Mouse (Mus musculus) hindbrain, postnatal 0 days (tissue): ENCODE measurements around the gene 1600012H06Rik. TPM values are rescaled to one million over a fixed set of nuclear protein-coding genes. Genes with fewer than 3 reads are reported as not detected.
A peak's percentile ranks its signal among the peaks of the same experiment; 100 is the strongest.
"Not testable (repeated sequence)": the region's sequence is repeated elsewhere in the genome, so short reads cannot be mapped to it uniquely, and the experiment has no call there.

Source experiments
- ATAC-seq: fragments of 200-750 bp; cut with Nextera tagmentation; 2 replicates; pipeline ENCODE4 v1.8.0; 2017; ENCODE audit warnings: mild to moderate bottlenecking, moderate TSS enrichment, moderate library complexity
- DNase-seq: peaks from one replicate; pipeline ENCODE4 v3.0.0-alpha.2; 2015; ENCODE audit warnings: low spot score
- H3K27ac ChIP-seq: fragments of 300-500 bp; sonication (generic); 2 replicates; pipeline ENCODE4 v1.5.1; 2014; ENCODE audit warnings: mild to moderate bottlenecking
- H3K27me3 ChIP-seq: fragments of 300-500 bp; sonication (generic); 2 replicates; pipeline ENCODE4 v1.6.1; 2014; ENCODE audit warnings: low read length, mixed read lengths; ENCODE audit not compliant: insufficient read depth
- H3K36me3 ChIP-seq: fragments of 300-500 bp; sonication (generic); 2 replicates; pipeline ENCODE4 v1.6.1; 2014; ENCODE audit warnings: low read length, mixed read lengths; ENCODE audit not compliant: insufficient read depth
- H3K4me1 ChIP-seq: fragments of 300-500 bp; sonication (generic); 2 replicates; pipeline ENCODE4 v1.6.1; 2014; ENCODE audit warnings: antibody characterized with exemption, low read length, mixed read lengths; ENCODE audit not compliant: insufficient read depth
- H3K4me2 ChIP-seq: fragments of 300-500 bp; sonication (generic); 2 replicates; pipeline ENCODE4 v1.6.1; 2014; ENCODE audit warnings: low read depth, mild to moderate bottlenecking, low read length, moderate library complexity, mixed read lengths
- H3K4me3 ChIP-seq: fragments of 300-500 bp; sonication (generic); 2 replicates; pipeline ENCODE4 v1.5.1; 2014; ENCODE audit warnings: low read length
- H3K9ac ChIP-seq: fragments of 300-500 bp; sonication (generic); replicated peaks from 2 replicates; pipeline ENCODE4 v1.6.1; 2014; ENCODE audit warnings: mild to moderate bottlenecking, low read length, moderate library complexity, mixed read lengths
- H3K9me3 ChIP-seq: fragments of 300-500 bp; sonication (generic); 2 replicates; pipeline ENCODE4 v1.6.1; 2016; ENCODE audit warnings: low read length, mixed read lengths
- WGBS: fragments of 180-500 bp; shearing (Covaris S2); extraction: QIAGEN DNeasy Blood & Tissue Kit; methylation state at CpG from one replicate; pipeline ENCODE4 v1.1.7; 2014; 5-methylcytosine and 5-hydroxymethylcytosine counted together
- polyA plus RNA-seq: library from polyadenylated mRNA; unstranded; fragments of >200 nt; fragmentation: Nextera tagmentation; extraction: Ambion mirVana; gene quantifications from 2 replicates; pipeline ENCODE4 v1.2.1, GENCODE M21; 2015
- total RNA-seq: library from RNA; depleted of rRNA; stranded (reverse); fragments of >200 nt; gene quantifications from 2 replicates; pipeline ENCODE4 v1.2.3, GENCODE M21; 2014

Gene 1600012H06Rik
- total and polyA plus RNA-seq, 2 experiments from 2014 or later = 9.7 to 23.9 TPM

DNA sequence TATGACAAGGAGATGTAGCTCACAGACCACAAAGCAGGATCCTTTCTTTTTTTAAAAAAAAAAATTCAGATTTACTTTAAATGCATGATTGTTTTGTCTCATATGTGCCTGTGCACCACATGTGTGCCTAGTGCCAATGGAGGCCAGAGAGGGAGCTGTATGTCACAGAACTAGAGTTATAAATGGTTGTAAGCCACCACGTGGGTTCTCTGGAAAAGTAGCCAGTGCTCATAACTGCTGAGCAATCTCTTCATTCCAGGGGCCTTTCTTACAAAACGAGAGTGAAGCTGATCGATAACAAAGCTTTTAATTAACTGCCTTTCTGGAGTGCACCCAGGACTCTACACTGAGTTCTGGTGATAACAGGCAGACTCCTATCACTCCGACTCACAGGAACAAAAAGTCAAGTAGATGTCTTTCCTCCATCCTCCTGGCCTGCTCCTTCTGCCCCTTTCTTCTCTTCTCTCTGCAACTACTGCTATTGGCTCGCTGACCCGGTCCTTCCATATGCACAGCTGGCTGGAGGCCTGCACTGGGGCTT, 25.5 kb downstream of the 1600012H06Rik start:
- H3K9ac ChIP-seq, H3K27me3 ChIP-seq, DNase-seq, H3K27ac ChIP-seq, H3K4me3 ChIP-seq, H3K4me2 ChIP-seq, ATAC-seq, H3K36me3 ChIP-seq, H3K9me3 ChIP-seq, H3K4me1 ChIP-seq: not testable (repeated sequence)
- WGBS = no CpG with 5 or more reads among the region's 6 CpGs

DNA sequence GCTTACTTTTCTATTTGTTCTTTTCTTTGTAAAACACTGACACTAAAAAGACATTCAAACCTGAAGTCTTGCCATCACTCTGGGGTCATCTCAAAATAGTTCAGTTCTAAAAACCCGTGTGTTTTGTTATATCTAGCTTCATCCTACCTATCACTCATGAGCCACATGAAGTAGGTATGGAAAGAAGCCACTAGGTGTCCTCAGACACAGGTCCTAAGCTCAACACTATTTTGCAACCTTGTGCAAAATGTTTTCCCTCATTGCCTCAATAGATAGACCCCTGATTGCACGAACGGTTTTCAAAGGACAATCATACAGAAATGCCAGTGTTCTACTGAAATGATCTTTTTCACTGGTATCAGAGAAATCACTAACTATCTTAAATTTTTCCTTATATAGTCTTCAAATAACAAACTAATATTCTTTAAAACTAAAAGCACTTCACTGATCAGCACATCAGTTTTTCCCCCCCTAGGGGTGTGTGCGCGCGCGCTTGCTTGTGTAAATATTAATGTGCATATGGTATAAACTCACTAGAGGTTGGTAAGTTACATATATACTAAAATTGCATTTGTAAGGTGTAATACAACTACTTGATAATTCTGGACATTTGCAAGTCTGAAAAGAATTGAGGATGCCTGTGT, 34.9 kb downstream of the 1600012H06Rik start:
- not testable (repeated sequence) for H3K27ac ChIP-seq, H3K27me3 ChIP-seq, H3K9me3 ChIP-seq, H3K9ac ChIP-seq, H3K4me1 ChIP-seq, H3K4me3 ChIP-seq, DNase-seq, ATAC-seq, H3K36me3 ChIP-seq, H3K4me2 ChIP-seq
- 4% methylated on average over 4 of the region's 7 CpGs for WGBS

DNA sequence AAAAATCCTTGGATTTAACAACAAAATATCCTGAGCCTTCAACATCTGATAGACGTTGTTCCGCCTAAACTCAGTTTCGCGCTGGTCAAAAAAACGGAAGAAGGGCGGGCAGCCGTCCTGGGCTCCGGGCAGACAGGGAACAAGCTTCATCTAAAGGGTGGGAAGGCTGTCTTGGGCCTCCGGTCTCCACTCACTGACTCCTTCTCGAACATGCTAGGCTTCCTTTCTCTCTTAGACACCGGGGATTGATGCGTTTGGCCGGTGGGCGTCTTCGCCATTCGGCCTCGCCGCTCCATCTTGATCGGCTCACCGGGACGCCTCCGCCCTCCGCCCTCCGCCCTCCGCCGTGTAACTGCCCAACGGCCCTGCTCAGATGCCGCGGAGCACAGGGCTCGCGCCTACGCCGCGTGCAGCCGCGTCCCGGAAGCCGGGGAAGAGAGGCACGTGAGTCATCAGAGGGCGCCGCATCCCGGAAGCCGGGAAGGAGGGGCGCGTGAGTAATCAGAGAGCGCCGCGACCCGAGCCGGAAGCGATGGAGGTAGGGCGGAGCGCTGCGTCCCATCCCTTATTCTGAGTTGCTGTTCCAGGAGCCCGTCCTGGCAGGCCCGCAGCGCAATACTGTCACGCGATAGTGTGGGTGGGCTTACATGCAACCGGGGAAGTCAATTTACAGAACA, 35.5 kb downstream of the 1600012H06Rik start, which contains the start of the genes 9030025P20Rik and Gm3417:
Gene 9030025P20Rik (plus strand): TSS at position 107 of the 677 bp plus-strand sequence.
Gene Gm3417 (minus strand): TSS at position 429 of the 677 bp plus-strand sequence.
- not testable (repeated sequence) for H3K27me3 ChIP-seq, H3K4me2 ChIP-seq, H3K9ac ChIP-seq, H3K36me3 ChIP-seq, H3K4me3 ChIP-seq, H3K4me1 ChIP-seq, H3K27ac ChIP-seq, H3K9me3 ChIP-seq, DNase-seq
- ATAC-seq = peak; percentile 99
- no CpG with 5 or more reads among the region's 60 CpGs for WGBS

DNA sequence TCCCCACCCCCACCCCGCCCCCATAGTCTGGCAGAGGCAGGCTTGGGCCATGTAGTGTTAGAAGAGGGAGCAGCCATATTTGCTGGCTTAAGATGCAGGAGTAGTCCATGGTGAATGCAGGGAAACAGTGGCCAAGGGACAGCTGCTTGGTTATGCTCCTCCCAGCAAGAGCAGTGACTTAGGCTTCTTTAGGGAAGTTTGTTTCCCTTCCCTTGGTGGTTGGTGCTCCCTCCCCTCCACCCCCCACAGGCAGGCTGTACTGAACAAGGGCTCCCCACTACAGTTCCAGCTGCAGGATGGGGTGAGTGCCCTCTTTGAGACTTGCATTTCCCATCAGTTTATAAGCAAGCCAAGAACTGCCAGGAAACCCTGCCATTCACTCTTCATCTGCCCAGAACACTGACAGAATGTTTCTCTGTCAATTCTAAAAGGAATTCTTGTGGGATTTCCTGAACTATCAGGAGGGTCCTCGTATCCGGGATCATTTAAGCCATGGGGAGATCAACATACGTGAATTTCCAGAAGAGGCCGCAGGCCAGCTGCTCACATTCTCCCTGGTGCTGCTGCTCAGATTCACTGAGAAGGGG, 47.2 kb downstream of the 1600012H06Rik start:
- not testable (repeated sequence) for H3K4me1 ChIP-seq, H3K36me3 ChIP-seq, H3K9me3 ChIP-seq, H3K4me3 ChIP-seq, H3K9ac ChIP-seq, H3K4me2 ChIP-seq, ATAC-seq, H3K27ac ChIP-seq, DNase-seq, H3K27me3 ChIP-seq
- 79% methylated on average over 4 of the region's 5 CpGs for WGBS

DNA sequence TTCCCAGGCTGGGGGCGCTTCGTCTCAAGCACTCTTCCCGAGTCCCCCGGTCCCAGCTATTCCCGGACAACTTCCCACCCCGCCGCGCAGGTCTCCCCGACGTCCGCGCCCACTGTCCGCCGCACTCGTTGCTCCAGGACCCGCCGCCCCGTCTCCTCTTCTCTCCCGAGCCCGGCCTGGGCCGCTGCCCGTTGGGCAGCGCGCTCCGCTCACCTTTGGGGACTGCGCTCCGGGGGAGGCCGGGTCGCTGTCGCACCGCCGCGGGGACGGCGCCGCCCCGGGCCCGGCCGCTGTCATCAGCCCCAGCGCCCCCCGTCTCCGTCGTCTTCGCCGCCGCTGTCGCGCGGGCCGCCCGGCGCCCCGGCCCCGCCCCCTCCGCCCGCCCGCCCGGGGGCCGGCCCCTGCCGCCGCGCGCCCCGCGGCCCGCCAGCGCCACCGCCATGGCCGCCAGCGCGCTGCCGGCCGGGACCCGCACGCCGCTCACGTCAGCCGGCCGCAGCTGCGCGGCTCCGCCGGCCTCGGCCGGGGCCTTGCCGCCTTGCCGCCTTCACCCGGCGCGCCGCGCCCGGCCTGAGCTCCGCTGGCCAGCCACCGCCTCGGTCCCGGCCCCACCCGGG, 49.6 kb downstream of the 1600012H06Rik start:
- H3K9ac ChIP-seq, H3K4me2 ChIP-seq, DNase-seq, H3K27me3 ChIP-seq, H3K36me3 ChIP-seq, H3K9me3 ChIP-seq, H3K27ac ChIP-seq, H3K4me3 ChIP-seq, H3K4me1 ChIP-seq: not testable (repeated sequence)
- WGBS = no CpG with 5 or more reads among the region's 98 CpGs
- peak; percentile 88 for ATAC-seq

DNA sequence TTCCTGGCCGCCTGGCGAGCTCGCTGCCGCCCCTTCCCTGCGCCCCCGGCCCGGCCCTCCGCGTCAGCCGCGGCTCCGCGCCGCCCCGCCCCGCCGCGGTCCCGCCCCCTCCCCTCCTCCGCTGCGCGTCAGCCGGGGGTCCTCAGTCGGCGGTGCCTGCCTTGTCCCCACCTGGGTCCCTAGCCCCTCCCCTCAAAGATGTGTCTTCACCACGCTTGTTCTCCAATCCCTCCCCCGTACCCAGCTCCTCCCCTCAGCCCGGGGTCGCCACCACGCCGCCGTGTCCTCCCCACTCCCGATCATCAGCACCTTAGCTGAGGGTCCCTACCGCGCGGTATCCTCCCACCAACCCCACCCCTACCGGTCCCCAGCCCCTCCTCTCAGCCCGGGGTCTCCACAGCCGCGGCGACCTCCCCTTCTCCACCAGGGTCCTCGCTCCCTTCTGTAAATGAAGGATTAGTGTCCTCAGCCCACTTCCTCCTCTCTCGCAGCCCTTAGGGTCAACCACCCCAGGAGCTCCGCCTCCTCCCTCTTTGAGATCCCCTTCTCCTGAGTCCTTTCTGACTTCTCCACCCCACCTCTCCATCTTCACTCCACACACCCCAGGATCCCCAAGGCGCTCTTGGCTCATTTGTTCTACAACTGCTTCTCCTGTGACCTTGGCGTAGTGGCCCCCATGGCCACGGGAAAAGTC, 50.3 kb downstream of the 1600012H06Rik start:
- WGBS = no CpG with 5 or more reads among the region's 47 CpGs
- H3K4me3 ChIP-seq, H3K4me1 ChIP-seq, H3K27me3 ChIP-seq, H3K9ac ChIP-seq, H3K9me3 ChIP-seq, DNase-seq, H3K27ac ChIP-seq, H3K36me3 ChIP-seq, H3K4me2 ChIP-seq: not testable (repeated sequence)
- peak; percentile 89 for ATAC-seq

DNA sequence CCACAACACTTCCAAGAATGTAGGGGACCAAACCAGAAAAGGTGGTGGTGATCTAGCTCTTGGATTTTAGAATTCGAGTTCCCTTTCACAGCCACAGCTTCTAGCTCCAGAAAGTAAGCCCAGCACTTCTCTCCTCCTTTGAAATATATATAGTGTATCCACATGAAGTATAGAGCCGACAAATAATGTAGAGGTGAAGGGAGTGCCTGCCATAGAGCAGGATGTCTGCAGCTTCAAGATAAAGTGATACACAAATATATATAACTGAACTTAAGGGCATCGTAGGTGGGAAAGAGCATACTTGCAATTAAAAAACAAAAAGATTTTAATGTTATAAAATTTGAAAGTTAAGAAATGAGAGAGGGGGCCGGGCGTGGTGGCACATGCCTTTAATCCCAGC, 51.2 kb downstream of the 1600012H06Rik start:
- H3K4me2 ChIP-seq, H3K4me3 ChIP-seq, H3K27ac ChIP-seq, H3K4me1 ChIP-seq, H3K9me3 ChIP-seq, H3K27me3 ChIP-seq, H3K9ac ChIP-seq, ATAC-seq, DNase-seq, H3K36me3 ChIP-seq: not testable (repeated sequence)
- no CpG with 5 or more reads among the region's 5 CpGs for WGBS

DNA sequence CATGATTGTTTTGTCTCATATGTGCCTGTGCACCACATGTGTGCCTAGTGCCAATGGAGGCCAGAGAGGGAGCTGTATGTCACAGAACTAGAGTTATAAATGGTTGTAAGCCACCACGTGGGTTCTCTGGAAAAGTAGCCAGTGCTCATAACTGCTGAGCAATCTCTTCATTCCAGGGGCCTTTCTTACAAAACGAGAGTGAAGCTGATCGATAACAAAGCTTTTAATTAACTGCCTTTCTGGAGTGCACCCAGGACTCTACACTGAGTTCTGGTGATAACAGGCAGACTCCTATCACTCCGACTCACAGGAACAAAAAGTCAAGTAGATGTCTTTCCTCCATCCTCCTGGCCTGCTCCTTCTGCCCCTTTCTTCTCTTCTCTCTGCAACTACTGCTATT, 57.1 kb downstream of the 1600012H06Rik start:
- not testable (repeated sequence) for H3K27ac ChIP-seq, DNase-seq, H3K27me3 ChIP-seq, ATAC-seq, H3K36me3 ChIP-seq, H3K9me3 ChIP-seq, H3K9ac ChIP-seq, H3K4me1 ChIP-seq, H3K4me2 ChIP-seq, H3K4me3 ChIP-seq
- no CpG with 5 or more reads among the region's 4 CpGs for WGBS

DNA sequence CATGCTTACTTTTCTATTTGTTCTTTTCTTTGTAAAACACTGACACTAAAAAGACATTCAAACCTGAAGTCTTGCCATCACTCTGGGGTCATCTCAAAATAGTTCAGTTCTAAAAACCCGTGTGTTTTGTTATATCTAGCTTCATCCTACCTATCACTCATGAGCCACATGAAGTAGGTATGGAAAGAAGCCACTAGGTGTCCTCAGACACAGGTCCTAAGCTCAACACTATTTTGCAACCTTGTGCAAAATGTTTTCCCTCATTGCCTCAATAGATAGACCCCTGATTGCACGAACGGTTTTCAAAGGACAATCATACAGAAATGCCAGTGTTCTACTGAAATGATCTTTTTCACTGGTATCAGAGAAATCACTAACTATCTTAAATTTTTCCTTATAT, 66.1 kb downstream of the 1600012H06Rik start:
- H3K9me3 ChIP-seq, H3K4me3 ChIP-seq, ATAC-seq, DNase-seq, H3K27ac ChIP-seq, H3K4me1 ChIP-seq, H3K36me3 ChIP-seq, H3K4me2 ChIP-seq, H3K9ac ChIP-seq, H3K27me3 ChIP-seq: not testable (repeated sequence)
- WGBS = no CpG with 5 or more reads among the region's 3 CpGs
